8 mouse cellular contexts compared by ENCODE assay signal in genomic region chr2:135659391-135660180, GRCm38 (mm10). TPM values are rescaled to one million over a fixed set of nuclear protein-coding genes. Genes with fewer than 3 reads are reported as not detected.
DNase-seq lines count a peak whose midpoint lies in the region; ATAC-seq and TF ChIP-seq lines count a peak whose summit lies in the region.

No protein-coding gene starts in this region.

- H3K4me2 ChIP-seq in forebrain, embryonic 13.5 days: peak overlapping the region; percentile 68
- peak overlapping the region; percentile 86 for H3K4me2 ChIP-seq in heart, postnatal 0 days (ENCODE audit: low read depth, low read length)
- H3K4me2 ChIP-seq in neural tube, embryonic 15.5 days: peak overlapping the region; percentile 73

- peak overlapping the region; percentile 91 for H3K9ac ChIP-seq in forebrain, embryonic 13.5 days
- H3K9ac ChIP-seq in heart, postnatal 0 days (replicated peaks; ENCODE audit: low read depth, low read length): peak overlapping the region; percentile 93
- peak overlapping the region; percentile 89 for H3K9ac ChIP-seq in neural tube, embryonic 15.5 days (replicated peaks)

- H3K4me1 ChIP-seq in forebrain, embryonic 13.5 days: peaks cover 9% of the 10 kb centered on the region
- H3K4me1 ChIP-seq in heart, postnatal 0 days (ENCODE audit: control insufficient read depth, insufficient read depth): 0 out of 2 replicates have a peak, but pooled peaks cover 4% of the 10 kb centered on the region
- H3K4me1 ChIP-seq in neural tube, embryonic 15.5 days: peaks cover 6% of the 10 kb centered on the region; the same call in 1 of the 2 replicates
- no peaks in the 10 kb centered on the region for H3K4me1 ChIP-seq in thymus, adult 2 months (replicated peaks; ENCODE audit: control insufficient read depth, insufficient read depth, low read length)

- peaks cover 8% of the 10 kb centered on the region; the same call in 1 of the 2 replicates for H3K36me3 ChIP-seq in forebrain, embryonic 13.5 days (ENCODE audit: poor library complexity, severe bottlenecking)
- H3K36me3 ChIP-seq in heart, postnatal 0 days (replicated peaks; ENCODE audit: control insufficient read depth, insufficient read depth, low read length): peaks cover 8% of the 10 kb centered on the region
- H3K36me3 ChIP-seq in neural tube, embryonic 15.5 days: no peaks in the 10 kb centered on the region
- H3K36me3 ChIP-seq in thymus, adult 2 months (ENCODE audit: control insufficient read depth, insufficient read depth, low read length): no peaks in the 10 kb centered on the region

- TF ChIP-seq CTCF in heart, postnatal 0 days (IDR thresholded peaks at IDR 0.05; ENCODE audit: low read depth): no peak
- peak; percentile 53; the same call in 1 of the 2 replicates for TF ChIP-seq CTCF in thymus, adult 2 months (IDR thresholded peaks at IDR 0.05; ENCODE audit: borderline replicate concordance, control insufficient read depth, extremely low read depth, insufficient read depth, low read length, poor library complexity)

- H3K27me3 ChIP-seq in forebrain, embryonic 13.5 days: no peaks in the 10 kb centered on the region
- no peaks in the 10 kb centered on the region for H3K27me3 ChIP-seq in heart, postnatal 0 days (ENCODE audit: control insufficient read depth, insufficient read depth, low read length)
- no peaks in the 10 kb centered on the region for H3K27me3 ChIP-seq in neural tube, embryonic 15.5 days (replicated peaks)
- H3K27me3 ChIP-seq in thymus, adult 2 months (ENCODE audit: control insufficient read depth, insufficient read depth, low read length): no peaks in the 10 kb centered on the region

- peak; percentile 23 to 30 for DNase-seq in CD8-positive naive resting alpha-beta T cell, adult 2 months (ENCODE audit: low read depth in 2 of 2, low spot score in 2 of 2)
- DNase-seq in c-Kit-positive CD71-negative TER-119-negative erythroid progenitor cells, embryonic 14.5 days (ENCODE audit: low read depth): peak; percentile 18
- peak; percentile 49 for DNase-seq in heart, postnatal 0 days (ENCODE audit: low spot score)
- DNase-seq in kidney, postnatal 36 days: peak; percentile 31 to 77
- DNase-seq in lung, adult 18-20 months: peak; percentile 53 to 56
- DNase-seq in thymus, adult 2 months: peak; percentile 65

- no peaks in the 10 kb centered on the region for H3K9me3 ChIP-seq in forebrain, embryonic 13.5 days (replicated peaks)
- H3K9me3 ChIP-seq in heart, postnatal 0 days (replicated peaks; ENCODE audit: control insufficient read depth, low read length): no peaks in the 10 kb centered on the region; the same call in 1 of the 2 replicates
- no peaks in the 10 kb centered on the region for H3K9me3 ChIP-seq in neural tube, embryonic 15.5 days (replicated peaks)

- peak; percentile 30; the same call in 1 of the 2 replicates for TF ChIP-seq EP300 in heart, postnatal 0 days (IDR thresholded peaks at IDR 0.05; ENCODE audit: low read depth)

- WGBS in forebrain, embryonic 13.5 days: under 1% methylated on average over 50 of the region's 97 CpGs
- 2% methylated on average over 38 of the region's 97 CpGs for WGBS in heart, postnatal 0 days
- under 1% methylated on average over 48 of the region's 97 CpGs for WGBS in neural tube, embryonic 15.5 days
- 7% methylated on average over 90 of the region's 97 CpGs for WGBS in thymus, adult 2 months

- ATAC-seq in forebrain, embryonic 13.5 days: peak; percentile 44
- peak; percentile 77 for ATAC-seq in heart, postnatal 0 days (ENCODE audit: insufficient read depth, low read depth)
- ATAC-seq in neural tube, embryonic 15.5 days (ENCODE audit: low FRiP score): peak; percentile 81

- peak overlapping the region; percentile 97 for H3K27ac ChIP-seq in forebrain, embryonic 13.5 days
- peak overlapping the region; percentile 99 for H3K27ac ChIP-seq in heart, postnatal 0 days (ENCODE audit: low read depth)
- peak overlapping the region; percentile 96 for H3K27ac ChIP-seq in neural tube, embryonic 15.5 days (replicated peaks)
- no peak overlapping the region for H3K27ac ChIP-seq in thymus, adult 2 months (ENCODE audit: control insufficient read depth, insufficient read depth, low read length)

- 0 out of 2 replicates have a peak, but pooled peaks have one; percentile 23 for TF ChIP-seq POLR2A in thymus, adult 2 months (IDR thresholded peaks at IDR 0.05; ENCODE audit: control insufficient read depth, extremely low read depth, insufficient read depth, low read length, poor library complexity)

- peak overlapping the region; percentile 78 for H3K4me3 ChIP-seq in forebrain, embryonic 13.5 days
- H3K4me3 ChIP-seq in heart, postnatal 0 days (ENCODE audit: low read depth, low read length): peak overlapping the region; percentile 95
- H3K4me3 ChIP-seq in neural tube, embryonic 15.5 days (replicated peaks): peak overlapping the region; percentile 81
- peak overlapping the region; percentile 73 for H3K4me3 ChIP-seq in thymus, adult 2 months (ENCODE audit: control insufficient read depth, insufficient read depth, low read length)

RNA-seq across cellular contexts. Expression of gene Plcb4, which starts 0.8 kb away (rescaled TPM):
- 18.6 and 19.4 TPM in 2 replicates for polyA plus RNA-seq in forebrain, embryonic 13.5 days (2015; fragmentation: Nextera tagmentation; extraction: Ambion mirVana)
- 30.6 and 57.0 TPM in 2 replicates for total RNA-seq in heart, postnatal 0 days (2014; rRNA removed; ENCODE audit: low replicate concordance)
- 30.6 and 34.7 TPM in 2 replicates for polyA plus RNA-seq in heart, postnatal 0 days (2015; fragmentation: Nextera tagmentation; extraction: Ambion mirVana)
- polyA plus RNA-seq in neural tube, embryonic 15.5 days (2015; fragmentation: Nextera tagmentation; extraction: Ambion mirVana): 34.5 and 35.5 TPM in 2 replicates
- polyA plus RNA-seq in thymus, adult 2 months (2012; rRNA removed): 3.5 and 3.7 TPM in 2 replicates
